Mouse (Mus musculus) liver, adult 2 months (tissue): ENCODE measurements around the gene Gm21981.

Experiments
- CTCF ChIP-seq: fragments of 200-500 bp; IDR thresholded peaks from 2 replicates; pipeline ENCODE4 v1.5.1; 2011; ENCODE audit warnings: low read depth, low read length, control low read depth
- POLR2A ChIP-seq: fragments of 200-500 bp; IDR thresholded peaks from 2 replicates; pipeline ENCODE4 v1.6.1; 2011; ENCODE audit warnings: low read length, control low read depth; ENCODE audit not compliant: insufficient read depth; ENCODE audit errors: extremely low read depth

GRCm38 (mm10) chr17:47736856-47737255, 42.6 kb upstream of the Gm21981 start, which contains the start of gene Tfeb:
- TF ChIP-seq CTCF (peak; percentile 85), POLR2A (0 out of 2 replicates have a peak, but pooled peaks have one; percentile 54)
